Mouse (Mus musculus) MEL (cell line): ENCODE results near the gene Sox10. TPM values are rescaled to one million over a fixed set of nuclear protein-coding genes. Genes with fewer than 3 reads are reported as not detected.

Experiments used
- DNase-seq: peaks from one replicate; pipeline ENCODE4 v3.0.0; 2011; ENCODE audit warnings: low read depth, low spot score
- H3K27ac ChIP-seq: 2 replicates; pipeline ENCODE4 v1.5.1; 2012; ENCODE audit warnings: low read depth, mild to moderate bottlenecking, control low read depth, low read length, moderate library complexity; ENCODE audit not compliant: control insufficient read depth
- H3K27me3 ChIP-seq, 2 experiments: fragments of 150-350 bp in 1 of 2; sonication (generic) in 1 of 2; 2 replicates each; pipeline ENCODE4 v1.6.1; 2012; ENCODE audit warnings: low read length in 2 of 2, mild to moderate bottlenecking in 2 of 2, improper control_type of control experiment in 1 of 2, moderate library complexity in 1 of 2; ENCODE audit not compliant: insufficient read depth in 2 of 2, control insufficient read depth in 1 of 2
- H3K36me3 ChIP-seq, 2 experiments: 2 replicates each; pipeline ENCODE4 v1.6.1; 2012 to 2014; ENCODE audit warnings: low read length in 2 of 2, improper control_type of control experiment in 1 of 2, inconsistent platforms in 1 of 2, mild to moderate bottlenecking in 1 of 2; ENCODE audit not compliant: insufficient read depth in 2 of 2, control insufficient read depth in 1 of 2
- H3K4me1 ChIP-seq, 2 experiments: fragments of 150-350 bp in 1 of 2; sonication (generic) in 1 of 2; 2 replicates each; pipeline ENCODE4 v1.6.1; 2012; ENCODE audit warnings: low read length in 2 of 2, improper control_type of control experiment in 1 of 2, mild to moderate bottlenecking in 1 of 2; ENCODE audit not compliant: insufficient read depth in 2 of 2, control insufficient read depth in 1 of 2
- H3K4me3 ChIP-seq, 2 experiments: fragments of 150-350 bp in 1 of 2; sonication (generic) in 1 of 2; 2 replicates each; pipeline ENCODE4 v1.5.1; 2012; ENCODE audit warnings: low read depth in 2 of 2, low read length in 2 of 2, mild to moderate bottlenecking in 2 of 2, moderate library complexity in 2 of 2, control low read depth in 1 of 2, improper control_type of control experiment in 1 of 2; ENCODE audit not compliant: control insufficient read depth in 1 of 2, insufficient read depth in 1 of 2
- H3K79me2 ChIP-seq: 2 replicates; pipeline ENCODE4 v1.6.1; 2012; ENCODE audit warnings: mild to moderate bottlenecking, low read length, moderate library complexity; ENCODE audit not compliant: control insufficient read depth, poor library complexity, insufficient read depth
- H3K9ac ChIP-seq: 2 replicates; pipeline ENCODE4 v1.6.1; 2012; ENCODE audit warnings: low read depth, mild to moderate bottlenecking, control low read depth, low read length, moderate library complexity; ENCODE audit not compliant: control insufficient read depth, poor library complexity, severe bottlenecking
- H3K9me3 ChIP-seq: fragments of 150-350 bp; sonication (generic); replicated peaks from 2 replicates; pipeline ENCODE4 v1.6.1; 2012; ENCODE audit warnings: mild to moderate bottlenecking, low read length, improper control_type of control experiment, moderate library complexity; ENCODE audit not compliant: insufficient read depth
- BHLHE40 ChIP-seq: IDR thresholded peaks from 2 replicates; pipeline ENCODE4 v1.6.1; 2012; ENCODE audit warnings: low read depth, mild to moderate bottlenecking, inconsistent platforms, low read length, improper control_type of control experiment, borderline replicate concordance
- CHD1 ChIP-seq: IDR thresholded peaks from 2 replicates; pipeline ENCODE4 v1.6.1; 2012; ENCODE audit warnings: low read depth, mild to moderate bottlenecking, inconsistent platforms, low read length, improper control_type of control experiment
- CHD2 ChIP-seq: IDR thresholded peaks from 2 replicates; pipeline ENCODE4 v1.6.1; 2011; ENCODE audit warnings: low read length, improper control_type of control experiment
- E2F4 ChIP-seq: IDR thresholded peaks from 2 replicates; pipeline ENCODE4 v1.6.1; 2011; ENCODE audit warnings: low read depth, low read length, improper control_type of control experiment, borderline replicate concordance
- ELF1 ChIP-seq: IDR thresholded peaks from 2 replicates; pipeline ENCODE4 v1.6.1; 2014; ENCODE audit warnings: low read depth, mild to moderate bottlenecking, inconsistent platforms, low read length, improper control_type of control experiment, moderate library complexity
- GABPA ChIP-seq: IDR thresholded peaks from 2 replicates; pipeline ENCODE4 v1.6.1; 2012; ENCODE audit warnings: low read depth, mild to moderate bottlenecking, inconsistent platforms, low read length, improper control_type of control experiment, moderate library complexity
- GATA1 ChIP-seq: IDR thresholded peaks from 2 replicates; pipeline ENCODE4 v1.6.1; 2011; ENCODE audit warnings: low read depth, low read length, improper control_type of control experiment
- KAT2A ChIP-seq: conservative IDR thresholded peaks from 2 replicates; pipeline ENCODE4 v1.6.1; 2012; ENCODE audit warnings: low read depth, low read length, improper control_type of control experiment, inconsistent platforms
- MAX ChIP-seq: IDR thresholded peaks from 2 replicates; pipeline ENCODE4 v1.6.1; 2011; ENCODE audit warnings: low read length, improper control_type of control experiment
- MAZ ChIP-seq: IDR thresholded peaks from 2 replicates; pipeline ENCODE4 v1.6.1; 2012; ENCODE audit warnings: low read depth, mild to moderate bottlenecking, inconsistent platforms, low read length, improper control_type of control experiment
- MEF2A ChIP-seq: IDR thresholded peaks from 2 replicates; pipeline ENCODE4 v1.6.1; 2014; ENCODE audit warnings: low read depth, mild to moderate bottlenecking, inconsistent platforms, low read length, improper control_type of control experiment; ENCODE audit not compliant: poor library complexity, insufficient replicate concordance, severe bottlenecking; ENCODE audit errors: extremely low read depth
- MXI1 ChIP-seq: IDR thresholded peaks from 2 replicates; pipeline ENCODE4 v1.6.1; 2011; ENCODE audit warnings: mild to moderate bottlenecking, low read depth, low read length, improper control_type of control experiment
- MYB ChIP-seq: IDR thresholded peaks from 2 replicates; pipeline ENCODE4 v1.6.1; 2011; ENCODE audit warnings: mild to moderate bottlenecking, low read depth, low read length, improper control_type of control experiment
- MYC ChIP-seq: IDR thresholded peaks from 2 replicates; pipeline ENCODE4 v1.6.1; 2011; ENCODE audit warnings: low read depth, mild to moderate bottlenecking, low read length, improper control_type of control experiment, moderate library complexity
- NELFE ChIP-seq: IDR thresholded peaks from 2 replicates; pipeline ENCODE4 v1.6.1; 2011; ENCODE audit warnings: low read depth, low read length, improper control_type of control experiment
- NRF1 ChIP-seq: IDR thresholded peaks from 2 replicates; pipeline ENCODE4 v1.6.1; 2014; ENCODE audit warnings: low read depth, mild to moderate bottlenecking, inconsistent platforms, low read length, improper control_type of control experiment, moderate library complexity; ENCODE audit not compliant: poor library complexity, insufficient read depth, severe bottlenecking
- POLR2A ChIP-seq, 2 experiments: IDR thresholded peaks; 2 replicates each; pipeline ENCODE4 v1.6.1; 2011 to 2012; ENCODE audit warnings: low read length in 2 of 2, mild to moderate bottlenecking in 2 of 2, control low read depth in 1 of 2, improper control_type of control experiment in 1 of 2, low read depth in 1 of 2, moderate library complexity in 1 of 2; ENCODE audit not compliant: control insufficient read depth in 1 of 2, insufficient read depth in 1 of 2, poor library complexity in 1 of 2
- POLR2AphosphoS2 ChIP-seq: IDR thresholded peaks from 2 replicates; pipeline ENCODE4 v1.6.1; 2011; ENCODE audit warnings: low read length, improper control_type of control experiment
- POLR2AphosphoS5 ChIP-seq: IDR thresholded peaks from 2 replicates; pipeline ENCODE4 v1.6.1; 2012; ENCODE audit warnings: low read depth, borderline replicate concordance, mild to moderate bottlenecking, inconsistent platforms, low read length, moderate library complexity, mixed read lengths
- RAD21 ChIP-seq: IDR thresholded peaks from 2 replicates; pipeline ENCODE4 v1.6.1; 2011; ENCODE audit warnings: mild to moderate bottlenecking, low read depth, low read length, improper control_type of control experiment
- TAL1 ChIP-seq: IDR thresholded peaks from 2 replicates; pipeline ENCODE4 v1.6.1; 2012; ENCODE audit warnings: mild to moderate bottlenecking, inconsistent platforms, low read length, moderate library complexity, mixed read lengths
- TBP ChIP-seq: IDR thresholded peaks from 2 replicates; pipeline ENCODE4 v1.8.0; 2011; ENCODE audit warnings: low read depth, low read length, improper control_type of control experiment
- UBTF ChIP-seq: IDR thresholded peaks from 2 replicates; pipeline ENCODE4 v1.6.1; 2012; ENCODE audit warnings: low read depth, mild to moderate bottlenecking, inconsistent platforms, low read length, improper control_type of control experiment, moderate library complexity, borderline replicate concordance; ENCODE audit not compliant: insufficient read depth
- USF1 ChIP-seq: IDR thresholded peaks from 2 replicates; pipeline ENCODE4 v1.6.1; 2014; ENCODE audit warnings: low read depth, mild to moderate bottlenecking, inconsistent platforms, low read length, improper control_type of control experiment, moderate library complexity
- ZC3H11A ChIP-seq: IDR thresholded peaks from 2 replicates; pipeline ENCODE4 v1.6.1; 2012; ENCODE audit warnings: low read depth, mild to moderate bottlenecking, inconsistent platforms, low read length, improper control_type of control experiment
- polyA plus RNA-seq, 2 experiments: library from polyadenylated mRNA; stranded (reverse) in 1 of 2; unstranded in 1 of 2; fragments of >175 nt in 1 of 2; fragments of >200 nt in 1 of 2; gene quantifications; 2 replicates each; pipeline versions ENCODE4 v1.2.1 to v1.2.4; 2012; ENCODE audit warnings: low replicate concordance in 2 of 2, low read depth in 1 of 2; ENCODE audit not compliant: insufficient read length in 2 of 2, insufficient read depth in 1 of 2, missing spikeins in 1 of 2
- total RNA-seq: library from RNA; depleted of rRNA; stranded (reverse); fragments of 300-350 nt; gene quantifications from 2 replicates; pipeline ENCODE4 v1.2.3, GENCODE M21; 2012; rRNA removed

Sox10 gene
- total RNA-seq (not detected in 2 replicates), polyA plus RNA-seq (not detected)

DNA sequence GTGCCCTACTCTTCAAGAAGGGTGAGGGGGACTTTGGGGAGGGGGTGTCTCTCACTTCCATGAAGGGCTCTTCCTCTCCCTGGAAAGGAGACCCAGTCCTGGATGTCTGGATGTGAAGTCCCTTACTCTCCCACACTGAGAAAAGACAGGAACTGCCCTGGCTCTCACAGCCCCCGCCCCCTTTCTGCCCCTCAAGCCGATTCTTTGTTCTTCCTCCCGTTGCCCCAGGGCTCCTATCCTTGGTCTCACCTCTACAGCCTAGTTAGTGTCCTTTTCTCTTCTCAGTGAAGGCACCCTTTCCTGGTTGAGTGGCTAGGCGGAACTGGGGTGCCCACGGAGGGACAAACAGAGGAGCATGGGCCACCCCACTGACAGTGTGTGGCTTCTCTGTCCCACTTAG, at the start of gene Sox10:
Sox10 (minus strand) TSS at position 101 of the 400 bp plus-strand sequence.
- DNase-seq: no peak
- TF ChIP-seq MYC (no peak), GABPA (no peak), MXI1 (no peak), POLR2AphosphoS5 (no peak), RAD21 (no peak), UBTF (no peak), GATA1 (no peak), NRF1 (no peak), NELFE (no peak), TAL1 (no peak), CHD1 (no peak), KAT2A (no peak), USF1 (no peak), MAX (no peak)
- peaks cover 4 to 8% of the 10 kb centered on the region in 2 experiments for H3K27me3 ChIP-seq
- H3K79me2 ChIP-seq: no peaks in the 10 kb centered on the region
- no peaks in the 10 kb centered on the region for H3K4me1 ChIP-seq
- no peak within 1 kb of the TSS for H3K27ac ChIP-seq
- H3K9ac ChIP-seq: no peak within 1 kb of the TSS
- no peak within 1 kb of the TSS for H3K4me3 ChIP-seq
- H3K36me3 ChIP-seq: no peaks in the 10 kb centered on the region
- H3K9me3 ChIP-seq: no peaks in the 10 kb centered on the region

DNA sequence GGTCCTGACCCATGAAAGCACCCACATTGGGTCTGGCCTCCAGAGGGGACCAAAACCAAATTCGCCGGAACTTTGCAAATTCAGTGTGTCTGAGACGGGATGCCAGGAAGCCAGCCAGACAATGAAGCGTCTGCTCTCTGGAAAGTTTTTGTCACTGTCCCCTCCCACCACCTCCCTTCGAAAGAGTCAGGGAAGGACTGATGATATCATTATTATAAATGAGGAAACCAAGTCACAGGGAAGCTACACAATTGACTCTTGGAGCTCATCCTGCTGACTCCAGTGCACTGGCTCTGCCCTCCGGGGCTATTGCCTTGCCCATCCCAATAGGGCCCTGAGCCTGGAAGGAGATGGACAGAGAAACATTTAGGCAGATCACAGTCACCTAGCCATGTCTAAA, 48.6 kb upstream of the Sox10 start:
- H3K79me2 ChIP-seq: peaks cover 9% of the 10 kb centered on the region; the same call in 1 of the 2 replicates
- peaks cover 0 to under 1% of the 10 kb centered on the region in 2 experiments; a peak in 3 of 4 replicates for H3K4me1 ChIP-seq
- H3K36me3 ChIP-seq: peaks cover 0 to 2% of the 10 kb centered on the region in 2 experiments; a peak in 1 of 4 replicates
- H3K27me3 ChIP-seq: no peaks in the 10 kb centered on the region
- no peak overlapping the region for H3K27ac ChIP-seq
- no peak overlapping the region for H3K9ac ChIP-seq
- H3K4me3 ChIP-seq: no peak overlapping the region
- DNase-seq: no peak
- no peaks in the 10 kb centered on the region for H3K9me3 ChIP-seq
- TF ChIP-seq POLR2AphosphoS2: no peak
- TF ChIP-seq CHD2: no peak
- no peak for TF ChIP-seq TAL1
- no peak for TF ChIP-seq NRF1
- TF ChIP-seq MEF2A: no peak
- TF ChIP-seq ELF1: no peak
- no peak for TF ChIP-seq GATA1
- TF ChIP-seq MYB: no peak
- TF ChIP-seq MAZ: no peak
- TF ChIP-seq GABPA: no peak
- TF ChIP-seq TBP: no peak
- TF ChIP-seq POLR2A (IDR thresholded peaks at IDR 0.05; ENCODE audit: control insufficient read depth in 1 of 2, insufficient read depth in 1 of 2, low read depth in 1 of 2, low read length in 2 of 2, poor library complexity in 1 of 2): no peak
- TF ChIP-seq E2F4: no peak
- TF ChIP-seq RAD21: no peak
- no peak for TF ChIP-seq ZC3H11A
- TF ChIP-seq BHLHE40: no peak
- TF ChIP-seq USF1: no peak
- no peak for TF ChIP-seq CHD1
- TF ChIP-seq, all 39 proteins: peak for 0
